Mouse (Mus musculus) midbrain, embryonic 14.5 days (tissue): Measurements from ENCODE around the gene Wscd2. TPM values are rescaled to one million over a fixed set of nuclear protein-coding genes. Genes with fewer than 3 reads are reported as not detected.

Source experiments
- ATAC-seq: fragments of 200-750 bp; cut with Nextera tagmentation; 2 replicates; pipeline ENCODE4 v1.8.0; 2017; ENCODE audit warnings: moderate number of reproducible peaks, moderate library complexity; ENCODE audit not compliant: low FRiP score, low TSS enrichment
- DNase-seq: peaks from one replicate; pipeline ENCODE4 v3.0.0-alpha.2; 2015
- H3K27ac ChIP-seq: fragments of 300-500 bp; sonication (generic); replicated peaks from 2 replicates; pipeline ENCODE4 v1.5.1; 2014; ENCODE audit warnings: mild to moderate bottlenecking, low read depth, low read length, moderate library complexity
- H3K27me3 ChIP-seq: fragments of 300-500 bp; sonication (generic); 2 replicates; pipeline ENCODE4 v1.6.1; 2014; ENCODE audit warnings: low read length, control low read depth, mixed read lengths; ENCODE audit not compliant: control insufficient read depth, insufficient read depth
- H3K36me3 ChIP-seq: fragments of 300-500 bp; sonication (generic); 2 replicates; pipeline ENCODE4 v1.6.1; 2014; ENCODE audit warnings: low read length, control low read depth; ENCODE audit not compliant: control insufficient read depth, insufficient read depth
- H3K4me1 ChIP-seq: fragments of 300-500 bp; sonication (generic); 2 replicates; pipeline ENCODE4 v1.6.1; 2014; ENCODE audit warnings: mild to moderate bottlenecking, antibody characterized with exemption, low read length, control low read depth; ENCODE audit not compliant: control insufficient read depth, insufficient read depth
- H3K4me2 ChIP-seq: fragments of 300-500 bp; sonication (generic); 2 replicates; pipeline ENCODE4 v1.6.1; 2014; ENCODE audit warnings: mild to moderate bottlenecking, low read length, moderate library complexity
- H3K4me3 ChIP-seq: fragments of 300-500 bp; sonication (generic); replicated peaks from 2 replicates; pipeline ENCODE4 v1.5.1; 2014; ENCODE audit warnings: low read depth, low read length
- H3K9ac ChIP-seq: fragments of 300-500 bp; sonication (generic); replicated peaks from 2 replicates; pipeline ENCODE4 v1.6.1; 2014; ENCODE audit warnings: mild to moderate bottlenecking, low read length, moderate library complexity
- H3K9me3 ChIP-seq: fragments of 300-500 bp; sonication (generic); 2 replicates; pipeline ENCODE4 v1.6.1; 2016; ENCODE audit warnings: low read length, control low read depth, mixed read lengths; ENCODE audit not compliant: control insufficient read depth
- WGBS: fragments of 180-500 bp; shearing (Covaris S2); extraction: QIAGEN DNeasy Blood & Tissue Kit; methylation state at CpG from one replicate; pipeline ENCODE4 v1.1.7; 2014; 5-methylcytosine and 5-hydroxymethylcytosine counted together
- polyA plus RNA-seq: library from polyadenylated mRNA; unstranded; fragments of >200 nt; fragmentation: Nextera tagmentation; extraction: Ambion mirVana; gene quantifications from 2 replicates; pipeline ENCODE4 v1.2.1, GENCODE M21; 2014

Gene Wscd2
- polyA plus RNA-seq, 1 experiment from 2014 or later, result 10.7 TPM

- WGBS, result 90% methylated on average over 5 of the region's 5 CpGs
- H3K9ac ChIP-seq, result no peak overlapping the region
- H3K27ac ChIP-seq, result no peak overlapping the region
- no peak overlapping the region for H3K4me3 ChIP-seq
- no peaks in the 10 kb centered on the region for H3K27me3 ChIP-seq
- no peak for ATAC-seq
- no peaks in the 10 kb centered on the region for H3K9me3 ChIP-seq
- H3K4me2 ChIP-seq, result no peak overlapping the region
- no peak for DNase-seq
- no peaks in the 10 kb centered on the region for H3K36me3 ChIP-seq
- H3K4me1 ChIP-seq, result peaks cover 22% of the 10 kb centered on the region
Measured at GRCm38 (mm10) chr5:113469231-113469630, 20.9 kb upstream of the Wscd2 start.

- Histone ChIP-seq H3K9ac (no peak overlapping the region), H3K4me1 (peaks cover 21% of the 10 kb centered on the region), H3K36me3 (no peaks in the 10 kb centered on the region), H3K9me3 (no peaks in the 10 kb centered on the region), H3K27ac (no peak overlapping the region), H3K4me2 (no peak overlapping the region), H3K4me3 (no peak overlapping the region), H3K27me3 (no peaks in the 10 kb centered on the region)
- ATAC-seq, result no peak
- 94% methylated on average over 5 of the region's 5 CpGs for whole genome bisulfite sequencing
- no peak for DNase-seq
Measured at GRCm38 (mm10) chr5:113469826-113470225, 20.3 kb upstream of the Wscd2 start.

- no peak overlapping the region for H3K27ac ChIP-seq
- H3K4me1 ChIP-seq, result peaks cover 18% of the 10 kb centered on the region
- no peaks in the 10 kb centered on the region for H3K36me3 ChIP-seq
- no peak overlapping the region for H3K4me2 ChIP-seq
- 47% methylated on average over 4 of the region's 4 CpGs for WGBS
- no peak overlapping the region for H3K9ac ChIP-seq
- H3K4me3 ChIP-seq, result no peak overlapping the region
- ATAC-seq (no peak), DNase-seq (peak; percentile 67)
- no peaks in the 10 kb centered on the region for H3K27me3 ChIP-seq
- H3K9me3 ChIP-seq, result no peaks in the 10 kb centered on the region
Measured at GRCm38 (mm10) chr5:113471417-113471816, 18.7 kb upstream of the Wscd2 start.

GRCm38 (mm10) chr5:113472339-113472738 lies 17.8 kb upstream of the Wscd2 start:
- no peak overlapping the region for H3K27ac ChIP-seq
- H3K9ac ChIP-seq, result no peak overlapping the region
- H3K4me2 ChIP-seq, result no peak overlapping the region
- no peak for ATAC-seq
- H3K36me3 ChIP-seq, result no peaks in the 10 kb centered on the region
- H3K27me3 ChIP-seq, result no peaks in the 10 kb centered on the region
- no peak for DNase-seq
- H3K4me3 ChIP-seq, result no peak overlapping the region
- peaks cover 13% of the 10 kb centered on the region for H3K4me1 ChIP-seq
- H3K9me3 ChIP-seq, result no peaks in the 10 kb centered on the region
- WGBS, result 54% methylated on average over 7 of the region's 7 CpGs

GRCm38 (mm10) chr5:113476816-113477215 lies 13.3 kb upstream of the Wscd2 start:
- WGBS, result 32% methylated on average over 6 of the region's 6 CpGs
- ATAC-seq (no peak), DNase-seq (no peak)
- Histone ChIP-seq H3K27ac (no peak overlapping the region), H3K4me3 (no peak overlapping the region), H3K27me3 (no peaks in the 10 kb centered on the region), H3K9ac (no peak overlapping the region), H3K9me3 (no peaks in the 10 kb centered on the region), H3K4me2 (no peak overlapping the region), H3K36me3 (no peaks in the 10 kb centered on the region), H3K4me1 (no peaks in the 10 kb centered on the region; the same call in 1 of the 2 replicates)

- WGBS, result 35% methylated on average over 5 of the region's 5 CpGs
- Histone ChIP-seq H3K9ac (no peak overlapping the region), H3K4me2 (no peak overlapping the region), H3K27me3 (no peaks in the 10 kb centered on the region), H3K9me3 (no peaks in the 10 kb centered on the region), H3K4me1 (no peaks in the 10 kb centered on the region; the same call in 1 of the 2 replicates), H3K27ac (no peak overlapping the region), H3K4me3 (no peak overlapping the region), H3K36me3 (no peaks in the 10 kb centered on the region)
- ATAC-seq (no peak), DNase-seq (no peak)
Measured at GRCm38 (mm10) chr5:113479075-113479474, 11.1 kb upstream of the Wscd2 start.

GRCm38 (mm10) chr5:113480451-113480850 lies 9.7 kb upstream of the Wscd2 start:
- 36% methylated on average over 5 of the region's 5 CpGs for WGBS
- DNase-seq (no peak), ATAC-seq (no peak)
- Histone ChIP-seq H3K9ac (no peak overlapping the region), H3K9me3 (no peaks in the 10 kb centered on the region), H3K27me3 (no peaks in the 10 kb centered on the region), H3K4me3 (no peak overlapping the region), H3K27ac (no peak overlapping the region), H3K4me1 (no peaks in the 10 kb centered on the region; the same call in 1 of the 2 replicates), H3K36me3 (no peaks in the 10 kb centered on the region), H3K4me2 (no peak overlapping the region)

- H3K27ac ChIP-seq, result no peak overlapping the region
- ATAC-seq (no peak), DNase-seq (no peak)
- no peaks in the 10 kb centered on the region for H3K9me3 ChIP-seq
- no peaks in the 10 kb centered on the region for H3K36me3 ChIP-seq
- 80% methylated on average over 11 of the region's 11 CpGs for WGBS
- H3K27me3 ChIP-seq, result no peaks in the 10 kb centered on the region
- H3K4me2 ChIP-seq, result no peak overlapping the region
- no peaks in the 10 kb centered on the region for H3K4me1 ChIP-seq
- no peak overlapping the region for H3K4me3 ChIP-seq
- no peak overlapping the region for H3K9ac ChIP-seq
Measured at GRCm38 (mm10) chr5:113485584-113486162, 4.5 kb upstream of the Wscd2 start.

- Histone ChIP-seq H3K9ac (no peak overlapping the region), H3K4me3 (no peak overlapping the region), H3K27ac (no peak overlapping the region), H3K9me3 (no peaks in the 10 kb centered on the region), H3K27me3 (0 out of 2 replicates have a peak, but pooled peaks cover 3% of the 10 kb centered on the region), H3K36me3 (no peaks in the 10 kb centered on the region), H3K4me1 (peaks cover 20% of the 10 kb centered on the region), H3K4me2 (no peak overlapping the region)
- DNase-seq (no peak), ATAC-seq (no peak)
- WGBS, result 82% methylated on average over 8 of the region's 8 CpGs
Measured at GRCm38 (mm10) chr5:113487879-113488278, 2.3 kb upstream of the Wscd2 start.
